Mouse (Mus musculus): ENCODE measurements around the gene Nccrp1.

DNA sequence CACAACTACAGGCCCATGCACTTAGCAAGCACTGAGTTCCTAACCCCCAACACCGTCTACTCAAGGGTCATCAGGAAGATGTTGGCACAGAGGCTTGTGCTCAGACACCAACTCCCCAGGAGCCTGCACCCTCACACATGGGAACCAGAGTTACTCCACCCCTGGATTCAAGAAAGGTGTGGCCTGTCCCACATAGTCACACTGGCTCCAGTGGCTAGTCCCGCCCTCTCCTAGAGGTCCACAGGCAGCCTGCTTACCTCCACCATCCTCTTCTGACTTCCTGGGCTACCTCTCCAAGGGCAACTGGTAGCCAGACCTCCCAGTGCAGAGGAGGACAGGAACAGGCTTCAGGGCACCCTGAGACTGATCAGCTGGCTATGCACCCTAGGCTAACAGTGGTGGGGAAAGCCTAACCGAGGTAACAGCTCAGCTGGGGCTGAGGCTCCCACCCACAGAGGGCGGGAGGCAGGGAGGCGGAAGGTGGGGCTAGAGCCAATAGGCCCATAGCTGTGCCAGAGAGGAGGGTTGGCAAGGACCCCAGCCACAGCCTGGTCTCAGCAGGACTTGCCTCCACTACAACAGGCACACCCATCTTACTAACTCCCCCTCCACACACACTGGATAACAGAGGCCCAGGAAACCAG, 29.3 kb upstream of the Nccrp1 start:
- TF ChIP-seq GATA1 (IDR thresholded peaks at IDR 0.05; ENCODE audit: borderline replicate concordance, low read length), result no peak
- TF ChIP-seq FLI1 (IDR thresholded peaks at IDR 0.05; ENCODE audit: low read length), result no peak

All from megakaryocyte, embryonic 14.5 days (primary cell).